In genomic region chr6:83442639-83443038, GRCm38 (mm10) we compare ENCODE assay signal across 8 mouse cellular contexts. TPM values are rescaled to one million over a fixed set of nuclear protein-coding genes. Genes with fewer than 3 reads are reported as not detected.
A peak's percentile ranks its signal among the peaks of the same experiment; 100 is the strongest.
DNase-seq lines count a peak whose midpoint lies in the region; ATAC-seq and TF ChIP-seq lines count a peak whose summit lies in the region.

No protein-coding gene starts in this region.

- intact Hi-C loops in gastrocnemius, postnatal 36 days (cut with DNase I) = no loop called here

- H3K4me1 ChIP-seq in heart, embryonic 13.5 days = peaks cover 92% of the 10 kb centered on the region
- H3K4me1 ChIP-seq in embryonic facial prominence, embryonic 15.5 days = peaks cover 92% of the 10 kb centered on the region
- peaks cover 85% of the 10 kb centered on the region for H3K4me1 ChIP-seq in limb, embryonic 15.5 days
- H3K4me1 ChIP-seq in stomach, postnatal 0 days (replicated peaks; ENCODE audit: control insufficient read depth, insufficient read depth) = peaks cover 33% of the 10 kb centered on the region

- H3K27ac ChIP-seq in heart, embryonic 13.5 days (replicated peaks) = peak overlapping the region; percentile 95
- peak overlapping the region; percentile 95 for H3K27ac ChIP-seq in embryonic facial prominence, embryonic 15.5 days (replicated peaks)
- H3K27ac ChIP-seq in limb, embryonic 15.5 days = peak overlapping the region; percentile 94
- H3K27ac ChIP-seq in stomach, postnatal 0 days (replicated peaks) = peak overlapping the region; percentile 94

- peak overlapping the region; percentile 94 for H3K4me2 ChIP-seq in heart, embryonic 13.5 days
- peak overlapping the region; percentile 77 for H3K4me2 ChIP-seq in embryonic facial prominence, embryonic 15.5 days (replicated peaks)
- H3K4me2 ChIP-seq in limb, embryonic 15.5 days = peak overlapping the region; percentile 76
- peak overlapping the region; percentile 79 for H3K4me2 ChIP-seq in stomach, postnatal 0 days (replicated peaks; ENCODE audit: low read depth)

- H3K9ac ChIP-seq in heart, embryonic 13.5 days = peak overlapping the region; percentile 90
- H3K9ac ChIP-seq in embryonic facial prominence, embryonic 15.5 days = no peak overlapping the region
- no peak overlapping the region for H3K9ac ChIP-seq in limb, embryonic 15.5 days
- H3K9ac ChIP-seq in stomach, postnatal 0 days (ENCODE audit: low read length) = no peak overlapping the region

- no peak for ATAC-seq in heart, embryonic 13.5 days (ENCODE audit: extremely low read depth, insufficient number of reproducible peaks, low FRiP score, low TSS enrichment)
- ATAC-seq in embryonic facial prominence, embryonic 15.5 days (ENCODE audit: insufficient number of reproducible peaks, low FRiP score, low TSS enrichment, low read depth) = no peak
- ATAC-seq in limb, embryonic 15.5 days (ENCODE audit: insufficient number of reproducible peaks, low FRiP score, low TSS enrichment, low read depth) = no peak
- no peak for ATAC-seq in stomach, postnatal 0 days (ENCODE audit: low FRiP score, low TSS enrichment)

- H3K9me3 ChIP-seq in heart, embryonic 13.5 days = no peaks in the 10 kb centered on the region
- no peaks in the 10 kb centered on the region for H3K9me3 ChIP-seq in embryonic facial prominence, embryonic 15.5 days (replicated peaks)
- no peaks in the 10 kb centered on the region for H3K9me3 ChIP-seq in limb, embryonic 15.5 days
- H3K9me3 ChIP-seq in stomach, postnatal 0 days (ENCODE audit: control insufficient read depth, low read length) = no peaks in the 10 kb centered on the region

- DNase-seq in heart, postnatal 4 days = no peak
- peak; percentile 72 for DNase-seq in Muller cell, postnatal 12 days (ENCODE audit: inconsistent ontology term)
- no peak for DNase-seq in stomach, postnatal 0 days (ENCODE audit: low spot score)
- no peak for DNase-seq in gastrocnemius, postnatal 36 days
- DNase-seq in lung, postnatal 14 days = no peak

- peak overlapping the region; percentile 85 for H3K4me3 ChIP-seq in heart, embryonic 13.5 days
- peak overlapping the region; percentile 79 for H3K4me3 ChIP-seq in embryonic facial prominence, embryonic 15.5 days (replicated peaks)
- H3K4me3 ChIP-seq in limb, embryonic 15.5 days = peak overlapping the region; percentile 80
- no peak overlapping the region; the same call in 1 of the 2 replicates for H3K4me3 ChIP-seq in stomach, postnatal 0 days (ENCODE audit: low read depth, low read length)

- H3K36me3 ChIP-seq in heart, embryonic 13.5 days = peaks cover 41% of the 10 kb centered on the region
- peaks cover 3% of the 10 kb centered on the region; the same call in 1 of the 2 replicates for H3K36me3 ChIP-seq in embryonic facial prominence, embryonic 15.5 days
- peaks cover 12% of the 10 kb centered on the region; the same call in 1 of the 2 replicates for H3K36me3 ChIP-seq in limb, embryonic 15.5 days
- H3K36me3 ChIP-seq in stomach, postnatal 0 days (ENCODE audit: control insufficient read depth, insufficient read depth, low read length) = no peaks in the 10 kb centered on the region; the same call in 1 of the 2 replicates

- TF ChIP-seq CTCF in stomach, postnatal 0 days (IDR thresholded peaks at IDR 0.05; ENCODE audit: low read depth) = no peak

- 36% methylated on average over 3 of the region's 3 CpGs for WGBS in heart, embryonic 13.5 days
- 38% methylated on average over 3 of the region's 3 CpGs for WGBS in embryonic facial prominence, embryonic 15.5 days
- 48% methylated on average over 3 of the region's 3 CpGs for WGBS in limb, embryonic 15.5 days
- 32% methylated on average over 3 of the region's 3 CpGs for WGBS in stomach, postnatal 0 days

- H3K27me3 ChIP-seq in heart, embryonic 13.5 days (replicated peaks) = no peaks in the 10 kb centered on the region
- H3K27me3 ChIP-seq in embryonic facial prominence, embryonic 15.5 days = no peaks in the 10 kb centered on the region
- H3K27me3 ChIP-seq in limb, embryonic 15.5 days = no peaks in the 10 kb centered on the region
- no peaks in the 10 kb centered on the region for H3K27me3 ChIP-seq in stomach, postnatal 0 days (ENCODE audit: control insufficient read depth, insufficient read depth, low read length)

- no peak for TF ChIP-seq EP300 in stomach, postnatal 0 days (optimal IDR thresholded peaks at IDR 0.05)

RNA-seq across cellular contexts. Expression of gene Tet3, which starts 16.2 kb away (rescaled TPM):
- 27.7 and 30.6 TPM in 2 replicates for polyA plus RNA-seq in heart, embryonic 13.5 days (2015; fragmentation: Nextera tagmentation; extraction: Ambion mirVana)
- total RNA-seq in heart, postnatal 4 days (2021) = 10 to 100 TPM; 51.7 to 56.7 TPM
- polyA plus RNA-seq in embryonic facial prominence, embryonic 15.5 days (2015; fragmentation: Nextera tagmentation; extraction: Ambion mirVana) = 63.1 and 66.1 TPM in 2 replicates
- polyA plus RNA-seq in limb, embryonic 15.5 days (2015; fragmentation: Nextera tagmentation; extraction: Ambion mirVana) = 57.1 and 59.5 TPM in 2 replicates
- 21.4 and 22.7 TPM in 2 replicates for polyA plus RNA-seq in stomach, postnatal 0 days (2015; fragmentation: Nextera tagmentation; extraction: Ambion mirVana)
- total RNA-seq in gastrocnemius, postnatal 36 days (2021) = 10 to 100 TPM; 21.1 to 23.7 TPM
